In genomic region chr2:166492421-166492820, GRCm38 (mm10) we compare ENCODE assay signal across 19 mouse cellular contexts.
DNase-seq lines count a peak whose midpoint lies in the region.
"Had no signal": no experiment of that assay in that cellular context is flagged by ENCODE, and none has a peak within 500 bp of the region (broad histone marks: within the 10 kb centered on the region; RNA-seq: fewer than 3 reads in every experiment).

No protein-coding gene starts in this region.

- DNase-seq in adrenal gland, adult (ENCODE audit: inconsistent age in 2 of 2, low spot score in 1 of 2): peak; percentile 24 to 69
- no peak for DNase-seq in adrenal gland, postnatal 4 days (ENCODE audit: low spot score in 2 of 2)
- DNase-seq in kidney, adult 11 months: peak; percentile 18
- DNase-seq in kidney, postnatal 25 days: no peak
- peak; percentile 60 for DNase-seq in adipocyte (ENCODE audit: low spot score)
- DNase-seq in urinary bladder, postnatal 4 days (ENCODE audit: low spot score in 2 of 2): no peak
- DNase-seq in heart, postnatal 4 days: no peak
- DNase-seq: cerebellum, adult 11 months; cerebellum, adult 9-10 months; embryo, embryonic 11 days; forebrain, postnatal 0 days; heart, postnatal 14 days; left cerebral cortex, postnatal 4 days; liver, embryonic 13.5 days; lung, postnatal 10 days; right cerebral cortex, postnatal 25 days had no signal

- H3K4me3 ChIP-seq in brown adipose tissue, adult 24 weeks (ENCODE audit: insufficient read depth, low read depth, low read length): no peak overlapping the region
- H3K4me3 ChIP-seq: embryonic facial prominence, embryonic 13.5 days; limb, embryonic 15.5 days; liver, embryonic 13.5 days had no signal

- H3K27ac ChIP-seq in brown adipose tissue, adult 24 weeks (replicated peaks; ENCODE audit: low read depth, low read length): peak overlapping the region; percentile 79
- H3K27ac ChIP-seq: embryonic facial prominence, embryonic 13.5 days; limb, embryonic 15.5 days; liver, embryonic 13.5 days had no signal

- peaks cover 16% of the 10 kb centered on the region for H3K4me1 ChIP-seq in brown adipose tissue, adult 24 weeks (ENCODE audit: control insufficient read depth, insufficient read depth, insufficient read length, low read length)
- H3K4me1 ChIP-seq: liver, embryonic 13.5 days had no signal

Comparison
In these comparisons a context has a peak if more than half of its experiments do, and no peak if none do; other contexts are left out.
1. DNase-seq: peak in adrenal gland, adult (2 of 2), kidney, adult 11 months (single experiment) and adipocyte (single experiment); none in adrenal gland, postnatal 4 days (0 of 2), kidney, postnatal 25 days (0 of 2), urinary bladder, postnatal 4 days (0 of 2) and heart, postnatal 4 days (single experiment).